Mouse (Mus musculus) C2C12 (cell line): ENCODE data around the gene Lyrm1.

Source experiments
- CEBPB ChIP-seq: IDR thresholded peaks from one replicate; pipeline ENCODE4 v1.6.1; 2011; ENCODE audit warnings: low read depth, mild to moderate bottlenecking, control low read depth, moderate library complexity
- CTCF ChIP-seq: IDR thresholded peaks from one replicate; pipeline ENCODE4 v1.5.1; 2011; ENCODE audit not compliant: control insufficient read depth, insufficient read depth, insufficient read length
- MAX ChIP-seq: IDR thresholded peaks from one replicate; pipeline ENCODE4 v1.6.1; 2011; ENCODE audit warnings: mild to moderate bottlenecking, control low read depth
- USF1 ChIP-seq: IDR thresholded peaks from one replicate; pipeline ENCODE4 v1.6.1; 2011; ENCODE audit warnings: low read depth, mild to moderate bottlenecking, control low read depth, moderate library complexity

DNA sequence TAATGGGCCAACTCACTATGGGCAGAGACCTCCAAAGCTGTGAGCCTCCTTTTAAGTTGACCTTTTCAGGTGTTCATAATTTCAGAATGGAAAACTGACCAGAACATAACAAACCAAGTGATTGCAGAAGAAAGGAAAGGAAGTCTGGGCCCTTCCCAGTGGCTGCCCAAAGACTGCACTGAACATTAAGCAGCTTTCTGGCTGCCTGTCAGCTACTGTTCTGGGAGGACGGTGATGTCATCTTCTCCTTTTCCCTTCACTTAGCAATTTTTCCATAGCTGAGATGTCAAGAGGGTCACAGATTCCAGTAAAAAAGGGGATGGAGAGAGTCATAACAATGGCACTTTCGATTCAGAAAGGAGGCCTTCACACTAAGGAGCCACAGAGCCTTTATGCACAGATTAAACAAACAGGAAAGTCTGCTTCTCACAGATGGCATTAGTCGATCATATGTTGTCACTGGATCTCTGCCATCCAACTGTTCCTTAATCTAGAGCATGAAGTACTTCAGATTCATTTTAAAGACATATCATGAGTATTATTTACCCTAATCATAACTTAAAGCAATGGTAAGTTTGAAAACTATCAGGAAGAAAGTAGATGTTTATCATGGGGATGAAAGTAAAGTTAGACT lies 89.7 kb downstream of the Lyrm1 start:
- no peak for TF ChIP-seq MAX
- no peak for TF ChIP-seq CTCF
- TF ChIP-seq USF1, result no peak
- no peak for TF ChIP-seq CEBPB
